Mouse (Mus musculus) kidney, adult 2 months (tissue): ENCODE measurements around the gene Sgsh. TPM values are rescaled to one million over a fixed set of nuclear protein-coding genes. Genes with fewer than 3 reads are reported as not detected.

Source experiments
- DNase-seq: peaks from one replicate; pipeline ENCODE4 v3.0.0; 2021
- H3K27ac ChIP-seq: fragments of 200-500 bp; 2 replicates; pipeline ENCODE4 v1.5.1; 2012; ENCODE audit warnings: low read depth, low read length, control low read depth, inconsistent platforms; ENCODE audit not compliant: insufficient read depth
- H3K27me3 ChIP-seq: fragments of 200-500 bp; replicated peaks from 2 replicates; pipeline ENCODE4 v1.6.1; 2012; ENCODE audit warnings: mild to moderate bottlenecking, moderate library complexity, low read length, inconsistent platforms; ENCODE audit not compliant: control insufficient read depth, insufficient read depth
- H3K36me3 ChIP-seq: fragments of 200-500 bp; 2 replicates; pipeline ENCODE4 v1.6.1; 2012; ENCODE audit warnings: mild to moderate bottlenecking, moderate library complexity, low read length, inconsistent platforms; ENCODE audit not compliant: control insufficient read depth, insufficient read depth
- H3K4me1 ChIP-seq: fragments of 200-500 bp; 2 replicates; pipeline ENCODE4 v1.6.1; 2011; ENCODE audit warnings: low read length; ENCODE audit not compliant: control insufficient read depth, insufficient read depth
- H3K4me3 ChIP-seq: fragments of 200-500 bp; 2 replicates; pipeline ENCODE4 v1.5.1; 2011; ENCODE audit warnings: mild to moderate bottlenecking, low read depth, low read length, control low read depth; ENCODE audit not compliant: insufficient read depth
- CTCF ChIP-seq: fragments of 200-500 bp; conservative IDR thresholded peaks from 2 replicates; pipeline ENCODE4 v1.5.1; 2011; ENCODE audit warnings: low read depth, mild to moderate bottlenecking, control low read depth, low read length, moderate library complexity, mixed read lengths; ENCODE audit not compliant: insufficient read depth, insufficient read length
- POLR2A ChIP-seq: fragments of 200-500 bp; IDR thresholded peaks from one replicate; pipeline ENCODE4 v1.6.1; 2011; ENCODE audit warnings: low read depth, low read length, control low read depth
- WGBS: fragments of 180-500 bp; shearing (Covaris S2); methylation state at CpG from one replicate; pipeline ENCODE4 v1.1.7; 2018; 5-methylcytosine and 5-hydroxymethylcytosine counted together
- polyA plus RNA-seq: library from polyadenylated mRNA; depleted of rRNA; stranded (reverse); fragments of >200 nt; gene quantifications from 2 replicates; pipeline ENCODE4 v1.2.3, GENCODE M21; 2012

The Sgsh gene
- polyA plus RNA-seq, 1 experiment, result 24.8 TPM

GRCm38 (mm10) chr11:119386306-119386705 lies 31.0 kb upstream of the Sgsh start:
- Histone ChIP-seq H3K27ac (no peak overlapping the region), H3K27me3 (no peaks in the 10 kb centered on the region), H3K36me3 (no peaks in the 10 kb centered on the region), H3K4me3 (no peak overlapping the region), H3K4me1 (no peaks in the 10 kb centered on the region; the same call in 1 of the 2 replicates)
- TF ChIP-seq CTCF (no peak), POLR2A (no peak)
- no peak for DNase-seq
- 91% methylated on average over 5 of the region's 5 CpGs for WGBS

- TF ChIP-seq POLR2A, result no peak
- TF ChIP-seq CTCF, result no peak
- no peak overlapping the region for H3K4me3 ChIP-seq
These were observed 29.6 kb upstream of the Sgsh start for GRCm38 (mm10) chr11:119384904-119385303.

GRCm38 (mm10) chr11:119382338-119382850 lies 27.1 kb upstream of the Sgsh start:
- no peak overlapping the region for H3K27ac ChIP-seq
- TF ChIP-seq POLR2A, result no peak
- TF ChIP-seq CTCF, result no peak
- H3K4me1 ChIP-seq, result no peaks in the 10 kb centered on the region
- H3K36me3 ChIP-seq, result no peaks in the 10 kb centered on the region
- H3K4me3 ChIP-seq, result no peak overlapping the region
- DNase-seq, result no peak
- 87% methylated on average over 6 of the region's 6 CpGs for WGBS
- no peaks in the 10 kb centered on the region for H3K27me3 ChIP-seq

More at GRCm38 (mm10) chr11:119384904-119385303, 29.6 kb upstream of the Sgsh start:
- H3K36me3 ChIP-seq, result no peaks in the 10 kb centered on the region
- H3K27ac ChIP-seq, result no peak overlapping the region
- no peaks in the 10 kb centered on the region for H3K27me3 ChIP-seq
- 85% methylated on average over 4 of the region's 4 CpGs for WGBS
- H3K4me1 ChIP-seq, result no peaks in the 10 kb centered on the region; the same call in 1 of the 2 replicates
- no peak for DNase-seq

- no peaks in the 10 kb centered on the region for H3K27me3 ChIP-seq
- no peaks in the 10 kb centered on the region for H3K36me3 ChIP-seq
- DNase-seq, result no peak
- WGBS, result 85% methylated on average over 9 of the region's 9 CpGs
- TF ChIP-seq POLR2A, result no peak
- TF ChIP-seq CTCF, result no peak
- no peaks in the 10 kb centered on the region for H3K4me1 ChIP-seq
- H3K27ac ChIP-seq, result no peak overlapping the region
- no peak overlapping the region for H3K4me3 ChIP-seq
These were observed 26.4 kb upstream of the Sgsh start for GRCm38 (mm10) chr11:119381631-119382337.

- 93% methylated on average over 1 of the region's 1 CpGs for WGBS
- H3K27ac ChIP-seq, result no peak overlapping the region
- H3K36me3 ChIP-seq, result no peaks in the 10 kb centered on the region
- DNase-seq, result no peak
- no peak for TF ChIP-seq CTCF
- no peaks in the 10 kb centered on the region for H3K4me1 ChIP-seq
- H3K27me3 ChIP-seq, result no peaks in the 10 kb centered on the region
- no peak overlapping the region for H3K4me3 ChIP-seq
These were observed 23.2 kb upstream of the Sgsh start for GRCm38 (mm10) chr11:119378551-119378950.

- Histone ChIP-seq H3K4me1 (no peaks in the 10 kb centered on the region), H3K4me3 (no peak overlapping the region), H3K36me3 (no peaks in the 10 kb centered on the region), H3K27me3 (no peaks in the 10 kb centered on the region), H3K27ac (no peak overlapping the region)
- no peak for DNase-seq
- 90% methylated on average over 11 of the region's 11 CpGs for WGBS
- TF ChIP-seq POLR2A (no peak), CTCF (no peak)
These were observed 22.0 kb upstream of the Sgsh start for GRCm38 (mm10) chr11:119377326-119377725.

- H3K27ac ChIP-seq, result no peak overlapping the region
- WGBS, result 66% methylated on average over 6 of the region's 6 CpGs
- DNase-seq, result peak; percentile 11
These were observed 20.1 kb upstream of the Sgsh start for GRCm38 (mm10) chr11:119375425-119375824.

More at GRCm38 (mm10) chr11:119375425-119375824, 20.1 kb upstream of the Sgsh start:
- no peaks in the 10 kb centered on the region for H3K4me1 ChIP-seq
- H3K4me3 ChIP-seq, result no peak overlapping the region
- H3K27me3 ChIP-seq, result no peaks in the 10 kb centered on the region
- H3K36me3 ChIP-seq, result no peaks in the 10 kb centered on the region
- TF ChIP-seq POLR2A (no peak), CTCF (no peak)
